Mouse (Mus musculus) myocyte (in vitro differentiated cells): ENCODE results near the gene Dlg2. TPM values are rescaled to one million over a fixed set of nuclear protein-coding genes. Genes with fewer than 3 reads are reported as not detected.

Source experiments
- H3K27me3 ChIP-seq: one replicate; pipeline ENCODE4 v1.6.1; 2011; ENCODE audit not compliant: control insufficient read depth, insufficient read depth, insufficient read length
- H3K36me3 ChIP-seq: one replicate; pipeline ENCODE4 v1.6.1; 2011; ENCODE audit not compliant: control insufficient read depth, insufficient read depth
- H3K4me2 ChIP-seq: one replicate; pipeline ENCODE4 v1.6.1; 2011; ENCODE audit warnings: low read depth, control low read depth
- H3K4me3 ChIP-seq: one replicate; pipeline ENCODE4 v1.5.1; 2011; ENCODE audit warnings: mild to moderate bottlenecking, control low read depth, moderate library complexity
- H3K79me2 ChIP-seq: one replicate; pipeline ENCODE4 v1.6.1; 2011; ENCODE audit not compliant: control insufficient read depth, insufficient read depth
- H3ac ChIP-seq: one replicate; pipeline ENCODE4 v1.6.1; 2011; ENCODE audit not compliant: control insufficient read depth, insufficient read length
- CEBPB ChIP-seq: IDR thresholded peaks from 2 replicates; pipeline ENCODE4 v1.6.1; 2011; ENCODE audit warnings: mild to moderate bottlenecking, moderate library complexity; ENCODE audit not compliant: poor library complexity, insufficient read depth, severe bottlenecking
- E2F4 ChIP-seq: IDR thresholded peaks from one replicate; pipeline ENCODE4 v1.6.1; 2011; ENCODE audit warnings: mild to moderate bottlenecking, control low read depth, moderate library complexity; ENCODE audit not compliant: insufficient read depth
- MAX ChIP-seq: IDR thresholded peaks from one replicate; pipeline ENCODE4 v1.6.1; 2011; ENCODE audit warnings: low read depth, mild to moderate bottlenecking, control low read depth
- MYOD1 ChIP-seq, 3 experiments: IDR thresholded peaks; one replicate each; pipeline ENCODE4 v1.6.1; 2011; ENCODE audit warnings: control low read depth in 2 of 3, low read depth in 2 of 3, mild to moderate bottlenecking in 2 of 3, moderate library complexity in 1 of 3; ENCODE audit not compliant: insufficient read length in 2 of 3, control insufficient read depth in 1 of 3
- MYOG ChIP-seq, 3 experiments: IDR thresholded peaks; one replicate each; pipeline ENCODE4 v1.6.1; 2011; ENCODE audit warnings: control low read depth in 2 of 3, low read depth in 2 of 3, mild to moderate bottlenecking in 2 of 3; ENCODE audit not compliant: insufficient read length in 2 of 3, control insufficient read depth in 1 of 3, insufficient read depth in 1 of 3
- POLR2A ChIP-seq: IDR thresholded peaks from one replicate; pipeline ENCODE4 v1.6.1; 2011; ENCODE audit warnings: low read depth, mild to moderate bottlenecking, control low read depth, moderate library complexity; ENCODE audit not compliant: insufficient read length
- POLR2AphosphoS2 ChIP-seq: IDR thresholded peaks from one replicate; pipeline ENCODE4 v1.6.1; 2011; ENCODE audit warnings: low read depth, control low read depth; ENCODE audit not compliant: insufficient read length
- REST ChIP-seq: IDR thresholded peaks from one replicate; pipeline ENCODE4 v1.6.1; 2011; ENCODE audit warnings: mild to moderate bottlenecking, control low read depth, moderate library complexity; ENCODE audit not compliant: insufficient read depth, insufficient read length
- SRF ChIP-seq: IDR thresholded peaks from one replicate; pipeline ENCODE4 v1.6.1; 2011; ENCODE audit warnings: low read depth; ENCODE audit not compliant: control insufficient read depth, insufficient read length
- TCF12 ChIP-seq: IDR thresholded peaks from one replicate; pipeline ENCODE4 v1.6.1; 2011; ENCODE audit warnings: mild to moderate bottlenecking, control low read depth; ENCODE audit not compliant: poor library complexity, insufficient read depth, severe bottlenecking
- TCF3 ChIP-seq: IDR thresholded peaks from one replicate; pipeline ENCODE4 v1.6.1; 2011; ENCODE audit warnings: low read depth, control low read depth; ENCODE audit not compliant: insufficient read length
- USF1 ChIP-seq: IDR thresholded peaks from one replicate; pipeline ENCODE4 v1.6.1; 2011; ENCODE audit warnings: low read depth, mild to moderate bottlenecking, control low read depth, moderate library complexity
- polyA plus RNA-seq: library from polyadenylated mRNA; unstranded; fragments of >200 nt; fragmentation: generic; extraction: Trizol; gene quantifications from one replicate; pipeline ENCODE4 v1.2.1, GENCODE M21; 2012; ENCODE audit warnings: missing spikeins

Dlg2 gene
- polyA plus RNA-seq, 1 experiment, result 0.65 TPM

- Histone ChIP-seq H3K27me3 (no peaks in the 10 kb centered on the region), H3K79me2 (no peaks in the 10 kb centered on the region), H3K4me3 (no peak overlapping the region), H3K36me3 (no peaks in the 10 kb centered on the region), H3ac (no peak overlapping the region), H3K4me2 (no peak overlapping the region)
- TF ChIP-seq MYOG (IDR thresholded peaks at IDR 0.05; ENCODE audit: control insufficient read depth in 1 of 3, insufficient read depth in 1 of 3, insufficient read length in 2 of 3, low read depth in 2 of 3) (no peak), POLR2AphosphoS2 (no peak), REST (no peak), SRF (no peak), POLR2A (no peak), E2F4 (no peak), TCF12 (no peak), MAX (no peak), USF1 (no peak), TCF3 (no peak), CEBPB (no peak), MYOD1 (IDR thresholded peaks at IDR 0.05; ENCODE audit: control insufficient read depth in 1 of 3, insufficient read length in 2 of 3, low read depth in 2 of 3) (no peak)
These were observed 1309.0 kb downstream of the Dlg2 start for GRCm38 (mm10) chr7:91785445-91785844.

GRCm38 (mm10) chr7:91785871-91786270 lies 1309.4 kb downstream of the Dlg2 start:
- Histone ChIP-seq H3K79me2 (no peaks in the 10 kb centered on the region), H3K36me3 (no peaks in the 10 kb centered on the region), H3K4me2 (no peak overlapping the region), H3ac (no peak overlapping the region), H3K27me3 (no peaks in the 10 kb centered on the region), H3K4me3 (no peak overlapping the region)
- no peak for TF ChIP-seq TCF12
- TF ChIP-seq MYOG (IDR thresholded peaks at IDR 0.05; ENCODE audit: control insufficient read depth in 1 of 3, insufficient read depth in 1 of 3, insufficient read length in 2 of 3, low read depth in 2 of 3), result no peak
- no peak for TF ChIP-seq SRF
- no peak for TF ChIP-seq MAX
- no peak for TF ChIP-seq REST
- TF ChIP-seq POLR2AphosphoS2, result no peak
- TF ChIP-seq USF1, result no peak
- TF ChIP-seq E2F4, result no peak
- no peak for TF ChIP-seq MYOD1 (IDR thresholded peaks at IDR 0.05; ENCODE audit: control insufficient read depth in 1 of 3, insufficient read length in 2 of 3, low read depth in 2 of 3)
- no peak for TF ChIP-seq POLR2A
- no peak for TF ChIP-seq TCF3
- TF ChIP-seq CEBPB, result no peak

GRCm38 (mm10) chr7:91790949-91791564 lies 1314.6 kb downstream of the Dlg2 start:
- H3K4me2 ChIP-seq, result no peak overlapping the region
- TF ChIP-seq USF1 (no peak), MYOD1 (IDR thresholded peaks at IDR 0.05; ENCODE audit: control insufficient read depth in 1 of 3, insufficient read length in 2 of 3, low read depth in 2 of 3) (no peak), POLR2AphosphoS2 (no peak), POLR2A (no peak), E2F4 (no peak), SRF (no peak), TCF12 (no peak), MYOG (IDR thresholded peaks at IDR 0.05; ENCODE audit: control insufficient read depth in 1 of 3, insufficient read depth in 1 of 3, insufficient read length in 2 of 3, low read depth in 2 of 3) (no peak), REST (no peak), TCF3 (no peak)
- no peaks in the 10 kb centered on the region for H3K27me3 ChIP-seq
- H3K79me2 ChIP-seq, result no peaks in the 10 kb centered on the region
- no peak overlapping the region for H3ac ChIP-seq
- H3K4me3 ChIP-seq, result no peak overlapping the region
- H3K36me3 ChIP-seq, result no peaks in the 10 kb centered on the region

- no peak for TF ChIP-seq POLR2A
- TF ChIP-seq POLR2AphosphoS2, result no peak
- TF ChIP-seq USF1, result no peak
- TF ChIP-seq TCF12, result no peak
- no peak for TF ChIP-seq TCF3
- TF ChIP-seq MAX, result no peak
- no peak for TF ChIP-seq E2F4
- TF ChIP-seq MYOD1 (IDR thresholded peaks at IDR 0.05; ENCODE audit: control insufficient read depth in 1 of 3, insufficient read length in 2 of 3, low read depth in 2 of 3), result no peak
- TF ChIP-seq CEBPB, result no peak
- Histone ChIP-seq H3K79me2 (no peaks in the 10 kb centered on the region), H3K27me3 (no peaks in the 10 kb centered on the region), H3ac (no peak overlapping the region), H3K4me3 (no peak overlapping the region), H3K4me2 (no peak overlapping the region), H3K36me3 (no peaks in the 10 kb centered on the region)
These were observed 1330.2 kb downstream of the Dlg2 start for GRCm38 (mm10) chr7:91806632-91807031.

GRCm38 (mm10) chr7:91810774-91811173 lies 1334.3 kb downstream of the Dlg2 start:
- Histone ChIP-seq H3K79me2 (no peaks in the 10 kb centered on the region), H3K4me3 (no peak overlapping the region), H3ac (no peak overlapping the region), H3K36me3 (no peaks in the 10 kb centered on the region), H3K27me3 (no peaks in the 10 kb centered on the region), H3K4me2 (no peak overlapping the region)
- TF ChIP-seq REST, result no peak
- TF ChIP-seq POLR2AphosphoS2, result no peak
